Mouse (Mus musculus) layer of hippocampus, adult 18-20 months (tissue): ENCODE results near the gene Eml2. TPM values are rescaled to one million over a fixed set of nuclear protein-coding genes. Genes with fewer than 3 reads are reported as not detected.

ENCODE experiments used
- DNase-seq, 2 experiments: peaks; one replicate each; pipeline ENCODE4 v3.0.0; 2022; ENCODE audit warnings: low spot score in 2 of 2
- total RNA-seq, 2 experiments: library from RNA; stranded (reverse); gene quantifications; 2 replicates each; pipeline ENCODE4 v1.2.3; 2021

Gene Eml2
- total RNA-seq, 2 experiments from 2014 or later, result 160 to 178 TPM

DNA sequence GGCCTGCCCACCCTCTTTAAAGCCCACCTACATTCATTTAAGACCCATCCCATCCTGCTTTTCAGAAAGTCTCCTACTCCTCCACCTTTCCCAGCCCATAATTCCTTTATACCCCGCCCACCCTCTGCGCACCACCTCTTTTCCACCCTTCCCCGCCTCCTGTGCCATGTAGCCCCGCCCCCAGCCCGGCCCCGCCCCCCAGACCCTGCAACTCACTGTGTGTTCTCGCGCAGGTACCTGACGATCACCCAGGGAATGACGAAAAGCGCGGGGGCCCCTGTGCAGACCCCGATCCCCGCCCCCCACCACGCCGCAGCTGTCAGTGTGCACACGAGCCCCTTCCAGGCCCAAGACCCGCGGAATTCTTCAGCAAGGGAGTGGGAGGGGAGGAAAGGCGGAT lies 16.1 kb upstream of the Eml2 start:
- DNase-seq, result no peak

DNA sequence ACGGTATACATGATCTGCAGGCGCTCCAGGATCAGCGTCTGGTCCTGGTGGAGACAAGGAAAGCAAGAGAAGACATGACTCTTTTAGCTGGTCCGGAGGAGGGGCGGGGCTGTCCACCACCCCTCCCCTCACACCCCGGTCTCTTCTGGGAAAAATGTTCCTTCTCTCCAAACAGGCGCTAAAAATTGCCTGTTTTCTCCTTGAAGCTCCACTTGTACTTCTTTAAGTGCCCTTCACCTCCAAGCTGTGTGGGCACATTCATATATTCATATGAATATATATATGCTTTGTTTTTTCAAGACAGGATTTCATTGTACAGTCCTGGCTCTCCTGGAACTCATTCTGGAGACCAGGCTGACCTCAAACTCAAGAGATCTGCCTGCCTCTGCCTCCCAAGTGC lies 13.3 kb upstream of the Eml2 start:
- no peak for DNase-seq

DNA sequence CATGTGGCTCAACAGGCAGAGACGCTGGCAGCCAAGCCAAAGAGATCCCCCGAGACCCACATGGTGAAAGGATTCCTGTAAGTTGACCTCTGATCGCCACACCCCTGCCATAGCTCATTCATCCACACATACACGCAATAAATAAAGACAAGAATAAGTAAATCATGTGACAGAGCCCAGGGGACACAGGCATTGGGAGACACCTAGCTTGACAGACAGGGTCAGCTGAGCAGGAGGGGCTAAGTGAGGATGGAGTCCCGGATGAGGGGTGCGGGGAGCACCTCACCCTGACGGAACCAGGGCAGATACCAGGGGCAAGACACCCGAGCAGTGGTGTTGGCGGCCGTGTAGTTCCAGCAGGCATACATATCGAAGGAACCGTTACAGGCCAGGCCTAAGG lies 12.5 kb upstream of the Eml2 start:
- DNase-seq, result no peak

- DNase-seq, result no peak
Observed at GRCm38 (mm10) chr7:19164189-19164588, 12.0 kb upstream of the Eml2 start.

GRCm38 (mm10) chr7:19164978-19165377 lies 11.2 kb upstream of the Eml2 start:
- DNase-seq, result no peak

- no peak for DNase-seq
Observed at GRCm38 (mm10) chr7:19165656-19166423, 10.4 kb upstream of the Eml2 start, which contains the start of gene Gipr. Gipr (minus strand) TSS chr7:19166127.

DNA sequence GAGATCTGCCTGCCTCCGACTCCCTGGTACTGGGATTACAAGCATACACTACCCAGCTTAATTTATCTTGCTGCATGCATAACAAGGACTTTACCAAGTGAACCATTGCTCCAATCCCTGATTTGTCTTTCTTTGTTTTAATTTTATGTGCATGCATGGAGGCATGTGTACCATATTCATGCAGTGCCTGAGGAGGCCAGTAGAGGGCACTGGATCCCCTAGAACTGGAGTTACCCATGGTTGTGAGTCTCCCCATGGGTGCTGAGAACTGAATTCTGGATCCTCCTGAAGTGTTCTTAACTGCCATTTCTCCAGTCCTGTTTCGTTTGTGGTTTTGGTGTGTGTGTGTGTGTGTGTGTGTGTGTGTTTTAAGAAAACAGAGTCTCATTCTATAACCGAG lies 9.2 kb upstream of the Eml2 start:
- no peak for DNase-seq

DNA sequence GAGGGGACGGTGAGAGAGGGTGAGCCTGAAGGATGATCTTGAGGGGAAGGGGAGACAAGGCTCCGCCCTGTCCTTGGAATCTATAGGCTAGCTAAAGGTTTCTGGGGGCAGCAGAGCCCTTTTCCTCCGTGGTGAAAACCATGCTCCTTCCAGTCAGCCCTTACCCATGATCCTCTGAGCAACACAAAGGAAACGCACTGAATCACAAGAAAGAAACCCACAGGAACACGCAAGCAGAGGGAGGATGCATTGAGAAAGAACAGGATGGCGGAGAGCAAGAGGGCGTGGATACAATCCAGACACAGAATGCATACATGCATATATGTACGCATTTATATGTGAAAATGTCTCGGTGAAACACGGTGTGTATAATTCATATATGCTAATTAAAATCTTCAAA lies 6.7 kb upstream of the Eml2 start:
- no peak for DNase-seq

- peak in 1 of 2 experiments; percentile 65 for DNase-seq
Observed at GRCm38 (mm10) chr7:19170142-19170541, 6.1 kb upstream of the Eml2 start.

DNA sequence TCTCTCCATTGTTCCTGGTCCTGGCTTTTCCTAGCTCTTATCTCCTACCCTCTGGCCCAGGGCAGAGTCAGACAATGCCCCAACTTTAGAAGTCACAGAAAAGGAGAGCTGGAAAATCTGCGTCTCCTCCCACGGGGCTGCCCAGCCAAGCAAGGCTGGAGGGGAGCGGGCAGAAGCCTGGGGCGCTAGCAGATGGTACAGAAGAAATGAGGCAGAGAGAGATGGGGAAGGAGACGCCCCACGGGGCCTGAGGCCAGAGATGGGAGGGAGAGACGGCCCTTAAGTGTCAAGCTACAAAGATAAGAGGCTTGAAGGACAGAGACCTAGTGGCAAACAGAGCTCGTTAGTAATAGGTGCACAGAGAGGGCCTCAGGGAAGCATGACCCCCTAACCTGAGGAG lies 4.4 kb upstream of the Eml2 start:
- DNase-seq, result no peak

DNA sequence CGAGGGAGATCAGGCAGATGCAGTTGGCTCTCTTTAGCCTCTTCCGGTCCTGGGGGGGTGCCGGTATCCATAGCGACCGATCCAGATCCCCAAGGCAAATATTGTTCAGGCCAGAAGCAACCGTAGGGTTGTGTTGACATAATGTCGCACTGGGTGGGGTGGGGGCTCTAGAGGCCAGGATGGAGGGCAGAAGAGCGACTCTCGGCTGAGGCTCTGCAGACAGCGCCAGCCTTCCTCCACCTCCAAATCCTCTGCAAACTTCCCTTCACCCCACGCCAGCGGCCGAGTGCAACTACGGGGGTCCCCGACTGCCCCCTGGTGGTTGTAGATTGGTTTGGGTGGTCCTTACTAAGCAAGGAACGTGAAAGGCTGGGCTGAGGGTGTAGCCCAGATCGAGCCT lies 3.3 kb upstream of the Eml2 start:
- peak; percentile 78 to 89 for DNase-seq

DNA sequence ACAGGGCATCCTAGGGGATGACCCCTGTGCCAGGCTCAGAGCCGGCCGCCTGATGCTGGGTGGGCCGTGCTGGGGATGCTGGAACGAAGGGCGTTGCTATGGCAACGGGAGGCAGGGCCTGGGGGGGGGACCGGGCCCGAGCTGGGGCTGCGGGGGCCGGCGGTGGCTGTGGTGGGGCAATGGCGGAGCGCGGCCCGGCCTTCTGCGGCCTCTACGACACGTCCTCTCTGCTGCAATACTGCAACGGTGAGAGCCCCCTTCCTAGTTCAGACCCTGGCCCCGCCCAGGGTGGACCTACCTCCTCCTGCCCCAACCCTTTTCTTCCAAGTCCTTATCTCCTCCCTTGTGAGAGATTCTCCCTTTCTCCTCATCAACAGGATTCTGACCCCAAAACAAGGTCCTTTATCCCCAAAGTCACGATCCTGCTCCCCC lies 311 bp downstream of the Eml2 start:
- DNase-seq, result no peak

- no peak for DNase-seq
Observed at GRCm38 (mm10) chr7:19177216-19177615, 995 bp downstream of the Eml2 start.

- DNase-seq, result peak in 1 of 2 experiments; percentile 51
Observed at GRCm38 (mm10) chr7:19178035-19178434, 1.8 kb downstream of the Eml2 start.

DNA sequence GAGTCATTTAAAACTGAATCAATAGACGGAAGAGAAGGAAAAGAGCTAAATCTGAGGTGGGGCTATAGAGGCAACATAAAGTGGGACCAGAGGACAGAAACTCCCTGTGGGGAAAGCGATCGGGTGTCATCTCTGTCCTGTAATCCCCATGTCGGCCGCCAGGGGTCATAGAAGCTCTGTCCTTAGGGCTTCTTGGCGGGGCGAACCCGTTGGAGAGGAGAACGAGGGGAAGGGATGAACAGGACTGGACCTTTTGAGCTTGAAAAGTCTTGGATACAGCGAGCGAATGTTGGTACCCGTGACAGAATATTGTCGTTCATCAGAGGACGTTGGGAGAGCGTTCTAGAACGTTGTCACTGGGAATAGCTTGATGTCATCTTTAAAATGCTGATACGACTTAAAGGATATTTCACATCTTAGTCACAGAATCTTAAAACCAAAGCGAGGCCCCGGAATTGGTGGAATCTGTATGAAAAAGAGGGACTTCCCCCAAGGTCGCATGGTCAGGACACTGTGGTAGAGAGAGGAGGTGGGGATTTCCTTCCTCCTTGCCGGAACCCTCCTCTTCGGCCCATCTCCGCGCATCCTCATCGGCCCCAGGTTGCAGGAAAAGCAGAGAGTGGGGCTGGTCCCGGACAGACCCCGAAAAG lies 2.3 kb downstream of the Eml2 start:
- DNase-seq, result peak; percentile 72 to 90

- peak in 1 of 2 experiments; percentile 66 for DNase-seq
Observed at GRCm38 (mm10) chr7:19179173-19179572, 3.0 kb downstream of the Eml2 start.

GRCm38 (mm10) chr7:19179936-19180335 lies 3.7 kb downstream of the Eml2 start:
- no peak for DNase-seq

GRCm38 (mm10) chr7:19180862-19181429 lies 4.7 kb downstream of the Eml2 start:
- DNase-seq, result no peak

GRCm38 (mm10) chr7:19184250-19184649 lies 8.0 kb downstream of the Eml2 start:
- DNase-seq, result no peak

DNA sequence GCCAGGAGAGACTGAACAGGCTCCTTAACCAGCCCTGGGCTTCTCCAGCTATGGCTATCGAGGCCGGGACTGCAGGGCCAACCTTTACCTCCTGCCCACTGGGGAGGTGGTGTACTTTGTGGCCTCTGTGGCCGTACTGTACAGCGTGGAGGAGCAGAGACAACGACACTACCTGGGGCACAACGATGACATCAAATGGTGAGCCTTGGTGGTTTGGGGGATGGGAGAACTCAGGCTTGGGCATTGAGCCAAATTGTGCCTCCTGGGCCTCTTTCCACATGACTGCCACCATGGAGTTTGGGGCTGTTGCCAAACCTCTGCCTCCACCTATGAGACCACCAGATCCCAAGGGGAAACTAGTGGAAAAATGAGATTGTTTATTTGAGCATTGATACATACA lies 8.5 kb downstream of the Eml2 start:
- no peak for DNase-seq

DNA sequence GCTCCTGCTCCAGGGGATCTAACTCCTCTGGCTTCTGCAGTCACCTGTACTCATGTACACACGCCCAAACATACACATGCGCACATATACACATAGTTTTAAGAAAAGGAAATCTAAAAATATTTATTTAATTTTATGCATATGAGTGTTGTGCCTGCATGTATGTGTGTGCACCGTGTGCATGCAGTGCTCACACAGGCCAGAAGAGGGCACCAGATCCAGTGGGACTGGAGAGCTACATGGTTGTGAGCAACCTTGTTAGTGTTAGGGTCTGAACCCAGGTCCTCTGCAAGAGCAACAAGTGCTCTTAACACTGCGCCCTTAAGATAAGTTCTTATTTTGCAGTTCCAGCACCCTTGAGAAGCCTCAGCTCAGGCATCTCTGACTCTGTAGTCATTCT lies 18.5 kb downstream of the Eml2 start:
- DNase-seq, result no peak

GRCm38 (mm10) chr7:19196676-19197075 lies 20.5 kb downstream of the Eml2 start:
- DNase-seq, result peak in 1 of 2 experiments; percentile 49
